Mouse (Mus musculus): ENCODE data around the gene Rapgef1.

DNA sequence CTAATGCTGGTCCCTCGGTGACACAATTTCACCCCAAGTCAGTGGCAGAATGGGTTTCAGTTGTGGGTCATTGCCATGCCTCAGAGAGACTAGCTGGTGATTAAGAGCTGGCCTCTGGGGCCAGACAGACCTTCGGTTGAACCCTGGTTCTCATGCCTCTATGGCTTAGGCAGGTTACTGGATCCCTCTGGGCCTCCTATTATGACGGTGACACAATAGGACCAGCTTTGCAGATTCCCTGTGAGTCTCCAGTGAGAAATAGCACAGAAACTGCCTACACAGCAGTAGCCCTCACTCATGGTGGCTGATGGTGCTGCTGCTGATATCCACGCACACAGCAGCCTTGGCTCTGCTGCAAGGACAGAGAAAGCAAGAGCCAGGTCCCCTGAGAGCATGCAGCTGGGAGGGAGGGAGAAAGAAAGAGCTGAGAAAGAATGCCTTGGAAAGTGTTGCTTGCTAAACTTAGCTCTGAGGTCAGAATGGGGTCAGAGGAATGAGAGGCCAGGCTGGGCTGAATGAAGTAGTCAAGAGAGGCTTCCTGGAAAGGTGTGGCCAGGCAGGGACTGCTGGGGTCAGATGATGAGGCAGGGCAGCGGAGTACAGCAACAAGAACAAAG is 46.6 kb upstream of the Rapgef1 start:
- TF ChIP-seq POLR2A (IDR thresholded peaks at IDR 0.05; ENCODE audit: borderline replicate concordance, extremely low read depth, low read depth, low read length) (no peak), CTCF (IDR thresholded peaks at IDR 0.05; ENCODE audit: insufficient read depth, low read length) (no peak)
